Mouse (Mus musculus): ENCODE measurements at regions not wholly inside any gene's neighbourhood (a gene's known extent, or its start where the extent isn't known, plus 50 kb on each side); places are given as distances from the start of the nearest gene placed in this dataset.

DNA sequence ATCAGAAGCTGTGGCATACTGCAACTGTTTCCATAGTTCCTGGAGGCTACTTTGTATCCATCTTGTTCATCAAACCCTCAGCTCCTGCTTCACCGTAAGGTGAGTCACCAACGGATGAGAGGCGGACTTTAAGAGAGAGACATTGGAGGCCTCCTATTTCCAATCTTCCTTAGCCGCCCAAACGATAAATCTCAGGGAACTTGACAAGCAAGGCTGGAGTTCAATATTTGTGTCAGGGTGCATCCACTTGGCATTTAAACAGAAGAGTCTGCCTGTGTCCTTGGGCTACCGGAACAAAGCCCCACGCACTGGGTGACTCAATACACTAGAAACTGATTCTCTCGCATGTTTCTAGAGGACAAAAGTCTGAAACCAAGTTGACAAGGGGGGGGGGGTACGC, 76.1 kb upstream of the Rasgrf1 start:
- no peak for ATAC-seq
- Histone ChIP-seq H3K27ac (ENCODE audit: low read depth, low read length) (no peak overlapping the region), H3K36me3 (ENCODE audit: control insufficient read depth, insufficient read depth, low read length) (no peaks in the 10 kb centered on the region), H3K4me2 (ENCODE audit: low read length) (no peak overlapping the region), H3K4me3 (ENCODE audit: low read length) (no peak overlapping the region), H3K4me1 (ENCODE audit: control insufficient read depth, insufficient read depth, low read depth, low read length) (no peaks in the 10 kb centered on the region), H3K9ac (ENCODE audit: low read depth, low read length) (no peak overlapping the region), H3K27me3 (replicated peaks; ENCODE audit: control insufficient read depth, insufficient read depth, low read length) (no peaks in the 10 kb centered on the region), H3K9me3 (ENCODE audit: control insufficient read depth, low read length) (no peaks in the 10 kb centered on the region)
- 77% methylated on average over 9 of the region's 9 CpGs for WGBS

DNA sequence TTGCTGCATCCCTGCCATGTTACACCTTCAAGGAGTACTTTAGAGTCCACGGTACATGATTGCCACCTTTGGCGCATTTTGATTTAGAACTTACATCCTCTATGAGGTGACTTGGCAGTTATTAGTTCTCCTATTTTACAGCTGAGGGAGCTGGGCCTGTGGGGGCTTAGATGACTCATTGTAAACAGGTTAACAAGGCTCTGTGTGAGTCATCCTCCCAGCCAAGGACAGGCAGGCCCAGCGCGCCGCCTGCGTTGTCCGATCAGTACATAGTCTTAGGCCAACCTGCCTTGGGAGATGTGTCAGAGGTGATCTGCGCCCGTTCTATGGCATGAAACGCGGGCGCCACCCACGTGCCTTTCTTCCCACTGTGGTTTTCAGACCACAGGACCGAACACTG, 77.9 kb upstream of the Rasgrf1 start:
- Histone ChIP-seq H3K27me3 (replicated peaks; ENCODE audit: control insufficient read depth, insufficient read depth, low read length) (no peaks in the 10 kb centered on the region), H3K9ac (ENCODE audit: low read depth, low read length) (no peak overlapping the region), H3K27ac (ENCODE audit: low read depth, low read length) (no peak overlapping the region), H3K9me3 (ENCODE audit: control insufficient read depth, low read length) (no peaks in the 10 kb centered on the region), H3K36me3 (ENCODE audit: control insufficient read depth, insufficient read depth, low read length) (no peaks in the 10 kb centered on the region), H3K4me1 (ENCODE audit: control insufficient read depth, insufficient read depth, low read depth, low read length) (no peaks in the 10 kb centered on the region), H3K4me2 (ENCODE audit: low read length) (no peak overlapping the region), H3K4me3 (ENCODE audit: low read length) (no peak overlapping the region)
- no peak for ATAC-seq
- WGBS: 91% methylated on average over 14 of the region's 14 CpGs

DNA sequence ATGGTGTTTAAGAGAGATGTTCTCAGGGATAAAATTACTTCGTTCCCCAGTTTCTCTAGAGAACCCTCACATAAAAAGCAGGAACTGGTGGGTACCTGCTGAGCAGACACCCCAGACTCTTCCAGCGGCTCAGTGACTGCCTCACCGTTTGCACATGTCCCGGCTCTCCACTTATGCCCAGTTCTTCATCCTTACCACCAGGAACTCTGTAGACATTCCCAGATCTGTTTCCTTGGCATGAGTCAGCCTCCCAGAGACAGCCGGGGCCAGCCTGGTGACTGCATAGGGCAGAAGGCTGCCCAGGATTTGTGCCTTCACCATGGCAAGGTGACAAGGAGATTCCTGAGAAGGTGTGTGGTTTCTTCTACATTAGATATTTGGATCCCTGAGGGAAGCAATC, 81.6 kb upstream of the Rasgrf1 start:
- H3K27ac ChIP-seq (ENCODE audit: low read depth, low read length): no peak overlapping the region
- WGBS: 87% methylated on average over 5 of the region's 5 CpGs
- H3K36me3 ChIP-seq (ENCODE audit: control insufficient read depth, insufficient read depth, low read length): no peaks in the 10 kb centered on the region
- ATAC-seq: no peak
- no peak overlapping the region for H3K9ac ChIP-seq (ENCODE audit: low read depth, low read length)
- no peaks in the 10 kb centered on the region for H3K4me1 ChIP-seq (ENCODE audit: control insufficient read depth, insufficient read depth, low read depth, low read length)
- no peaks in the 10 kb centered on the region for H3K9me3 ChIP-seq (ENCODE audit: control insufficient read depth, low read length)
- H3K4me2 ChIP-seq (ENCODE audit: low read length): no peak overlapping the region
- no peaks in the 10 kb centered on the region for H3K27me3 ChIP-seq (replicated peaks; ENCODE audit: control insufficient read depth, insufficient read depth, low read length)
- no peak overlapping the region for H3K4me3 ChIP-seq (ENCODE audit: low read length)

DNA sequence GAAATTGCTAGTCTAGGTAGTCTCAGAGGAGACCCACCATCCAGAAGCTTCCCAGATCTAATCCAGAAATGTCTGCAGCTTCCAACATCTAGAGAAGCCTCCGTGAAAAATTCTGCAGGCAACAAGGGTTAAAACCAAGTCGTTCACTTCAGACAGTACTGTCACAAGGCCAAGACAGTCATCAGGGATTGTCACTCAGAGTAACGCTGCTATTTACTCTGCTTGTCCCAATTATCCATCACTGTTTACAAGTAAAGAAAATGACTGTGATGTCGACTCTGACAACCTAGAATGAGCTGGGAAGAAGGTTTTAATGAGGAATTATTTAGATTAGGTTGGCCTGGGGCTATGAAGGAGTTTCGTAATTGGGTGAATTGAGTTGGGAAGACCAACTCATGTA, 82.1 kb upstream of the Rasgrf1 start:
- no peaks in the 10 kb centered on the region for H3K9me3 ChIP-seq (ENCODE audit: control insufficient read depth, low read length)
- no peak overlapping the region for H3K9ac ChIP-seq (ENCODE audit: low read depth, low read length)
- H3K27ac ChIP-seq (ENCODE audit: low read depth, low read length): no peak overlapping the region
- H3K4me1 ChIP-seq (ENCODE audit: control insufficient read depth, insufficient read depth, low read depth, low read length): no peaks in the 10 kb centered on the region
- WGBS: 56% methylated on average over 5 of the region's 5 CpGs
- no peak overlapping the region for H3K4me3 ChIP-seq (ENCODE audit: low read length)
- peak overlapping the region; percentile 47; the same call in 1 of the 2 replicates for H3K4me2 ChIP-seq (ENCODE audit: low read length)
- no peaks in the 10 kb centered on the region for H3K27me3 ChIP-seq (replicated peaks; ENCODE audit: control insufficient read depth, insufficient read depth, low read length)
- 0 out of 2 replicates have a peak, but pooled peaks have one; percentile 5 for ATAC-seq
- no peaks in the 10 kb centered on the region for H3K36me3 ChIP-seq (ENCODE audit: control insufficient read depth, insufficient read depth, low read length)

DNA sequence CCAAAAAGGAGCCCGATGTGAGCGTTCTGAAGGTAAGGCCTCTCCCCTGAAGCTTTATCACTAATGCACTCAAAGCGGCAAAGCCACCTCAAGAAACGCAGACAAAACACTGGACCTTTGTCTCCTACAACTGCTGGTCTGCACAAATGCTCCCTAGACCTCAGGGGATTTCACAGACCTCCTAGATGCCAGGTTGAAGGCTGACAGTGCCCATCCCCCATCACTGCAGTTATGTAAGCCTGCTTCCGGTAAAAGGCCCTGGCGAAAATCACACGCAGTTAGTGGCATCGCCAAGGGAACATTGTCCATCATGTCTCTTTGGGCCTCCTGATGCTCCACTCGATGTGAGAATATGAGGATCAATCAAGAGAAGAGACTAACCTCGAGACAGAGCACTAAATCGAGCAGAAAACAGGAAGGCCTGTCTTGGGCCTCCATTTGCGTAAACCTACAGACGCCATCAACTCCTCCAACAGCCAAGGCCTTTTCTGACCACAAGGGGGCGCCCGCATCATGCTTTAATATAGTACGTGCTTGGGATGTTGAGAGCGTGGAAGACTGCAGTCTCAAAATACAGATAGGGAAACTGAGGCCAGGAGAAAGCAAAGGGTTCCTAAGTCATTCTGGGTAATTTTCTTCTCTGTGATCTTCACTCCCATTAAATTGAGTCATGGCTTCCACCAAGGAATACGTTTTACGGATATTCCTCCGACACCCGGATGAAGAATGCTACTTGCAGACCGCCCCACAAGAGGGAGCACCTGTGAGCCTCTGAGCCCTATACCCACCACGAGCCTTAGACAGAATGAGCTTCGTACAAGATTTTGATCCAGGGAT, 82.8 kb upstream of the Rasgrf1 start:
- H3K4me3 ChIP-seq (ENCODE audit: low read length): peak overlapping the region; percentile 15; the same call in 1 of the 2 replicates
- H3K9me3 ChIP-seq (ENCODE audit: control insufficient read depth, low read length): no peaks in the 10 kb centered on the region
- 35% methylated on average over 24 of the region's 24 CpGs for WGBS
- H3K27me3 ChIP-seq (replicated peaks; ENCODE audit: control insufficient read depth, insufficient read depth, low read length): no peaks in the 10 kb centered on the region
- ATAC-seq: peak; percentile 93
- peak overlapping the region; percentile 47 for H3K4me2 ChIP-seq (ENCODE audit: low read length)
- H3K27ac ChIP-seq (ENCODE audit: low read depth, low read length): no peak overlapping the region
- H3K4me1 ChIP-seq (ENCODE audit: control insufficient read depth, insufficient read depth, low read depth, low read length): no peaks in the 10 kb centered on the region
- H3K36me3 ChIP-seq (ENCODE audit: control insufficient read depth, insufficient read depth, low read length): no peaks in the 10 kb centered on the region
- H3K9ac ChIP-seq (ENCODE audit: low read depth, low read length): no peak overlapping the region

DNA sequence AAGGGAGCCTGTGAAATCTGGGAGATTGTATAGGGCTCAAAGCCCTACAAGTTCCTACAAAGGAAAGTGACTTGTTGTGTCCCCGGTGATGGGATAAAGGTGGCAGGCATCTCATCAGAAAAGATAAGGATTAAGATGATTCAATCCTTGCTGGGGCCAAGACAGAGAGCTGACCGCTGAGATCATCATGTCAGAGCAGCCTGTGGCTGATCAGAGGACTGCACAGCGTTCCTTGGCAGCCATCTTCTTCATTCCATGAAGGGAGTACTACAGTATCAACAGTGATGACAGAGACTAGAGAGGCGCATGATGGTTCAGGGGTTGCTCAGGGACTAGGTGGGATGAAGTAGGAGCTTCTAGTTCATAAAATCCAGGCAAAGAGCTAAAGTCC, 83.6 kb upstream of the Ankrd34c start:
- H3K27ac ChIP-seq (ENCODE audit: low read depth, low read length): no peak overlapping the region; the same call in 1 of the 2 replicates
- WGBS: 72% methylated on average over 4 of the region's 4 CpGs
- peak; percentile 41 for ATAC-seq
- no peaks in the 10 kb centered on the region for H3K27me3 ChIP-seq (replicated peaks; ENCODE audit: control insufficient read depth, insufficient read depth, low read length)
- 0 out of 2 replicates have a peak overlapping the region, but pooled peaks have one; percentile 4 for H3K9ac ChIP-seq (ENCODE audit: low read depth, low read length)
- H3K4me1 ChIP-seq (ENCODE audit: control insufficient read depth, insufficient read depth, low read depth, low read length): peaks cover 11% of the 10 kb centered on the region
- H3K4me3 ChIP-seq (ENCODE audit: low read length): no peak overlapping the region
- no peaks in the 10 kb centered on the region for H3K9me3 ChIP-seq (ENCODE audit: control insufficient read depth, low read length)
- no peak overlapping the region for H3K4me2 ChIP-seq (ENCODE audit: low read length)
- no peaks in the 10 kb centered on the region for H3K36me3 ChIP-seq (ENCODE audit: control insufficient read depth, insufficient read depth, low read length)

DNA sequence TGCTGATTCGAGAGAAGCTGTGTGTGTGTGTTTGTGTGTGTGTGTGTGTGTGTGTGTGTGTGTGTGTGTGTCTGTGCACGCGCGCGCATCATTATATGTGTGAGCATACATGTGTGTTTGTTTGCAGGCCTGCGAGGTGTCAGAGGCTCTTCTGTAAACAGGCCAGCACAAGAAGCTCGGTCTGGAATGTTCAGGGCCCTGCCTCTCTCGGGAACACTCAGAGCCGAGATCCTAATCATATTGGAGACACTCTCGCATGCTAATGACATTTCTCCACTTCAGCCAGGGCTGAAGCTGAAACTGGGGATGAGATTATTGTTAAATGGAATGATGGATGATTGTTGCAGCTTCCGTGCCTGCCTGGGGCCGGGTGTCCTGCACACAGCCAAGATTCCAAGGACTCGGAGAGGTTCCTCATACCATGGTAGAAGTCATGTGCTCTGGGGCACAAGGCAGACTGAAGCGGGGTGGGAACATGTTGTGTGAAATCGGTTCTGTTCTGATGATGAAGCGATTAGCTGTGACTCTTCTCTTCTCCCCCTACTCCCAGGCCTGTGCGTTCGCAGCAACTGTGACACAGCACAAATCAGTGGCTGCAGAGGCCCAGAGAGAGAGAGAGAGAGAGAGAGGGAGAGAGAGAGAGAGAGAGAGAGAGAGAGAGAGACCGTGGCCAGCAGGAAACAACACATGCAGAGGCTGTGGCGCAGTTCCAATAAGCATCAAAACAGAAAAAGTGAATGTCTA, 83.0 kb upstream of the Ankrd34c start:
- 42% methylated on average over 20 of the region's 20 CpGs for WGBS
- Histone ChIP-seq H3K4me3 (ENCODE audit: low read length) (no peak overlapping the region), H3K27me3 (replicated peaks; ENCODE audit: control insufficient read depth, insufficient read depth, low read length) (no peaks in the 10 kb centered on the region), H3K4me1 (ENCODE audit: control insufficient read depth, insufficient read depth, low read depth, low read length) (peaks cover 11% of the 10 kb centered on the region), H3K27ac (ENCODE audit: low read depth, low read length) (peak overlapping the region; percentile 25), H3K4me2 (ENCODE audit: low read length) (no peak overlapping the region), H3K36me3 (ENCODE audit: control insufficient read depth, insufficient read depth, low read length) (no peaks in the 10 kb centered on the region), H3K9ac (ENCODE audit: low read depth, low read length) (0 out of 2 replicates have a peak overlapping the region, but pooled peaks have one; percentile 31), H3K9me3 (ENCODE audit: control insufficient read depth, low read length) (no peaks in the 10 kb centered on the region)
- ATAC-seq: peak; percentile 79

DNA sequence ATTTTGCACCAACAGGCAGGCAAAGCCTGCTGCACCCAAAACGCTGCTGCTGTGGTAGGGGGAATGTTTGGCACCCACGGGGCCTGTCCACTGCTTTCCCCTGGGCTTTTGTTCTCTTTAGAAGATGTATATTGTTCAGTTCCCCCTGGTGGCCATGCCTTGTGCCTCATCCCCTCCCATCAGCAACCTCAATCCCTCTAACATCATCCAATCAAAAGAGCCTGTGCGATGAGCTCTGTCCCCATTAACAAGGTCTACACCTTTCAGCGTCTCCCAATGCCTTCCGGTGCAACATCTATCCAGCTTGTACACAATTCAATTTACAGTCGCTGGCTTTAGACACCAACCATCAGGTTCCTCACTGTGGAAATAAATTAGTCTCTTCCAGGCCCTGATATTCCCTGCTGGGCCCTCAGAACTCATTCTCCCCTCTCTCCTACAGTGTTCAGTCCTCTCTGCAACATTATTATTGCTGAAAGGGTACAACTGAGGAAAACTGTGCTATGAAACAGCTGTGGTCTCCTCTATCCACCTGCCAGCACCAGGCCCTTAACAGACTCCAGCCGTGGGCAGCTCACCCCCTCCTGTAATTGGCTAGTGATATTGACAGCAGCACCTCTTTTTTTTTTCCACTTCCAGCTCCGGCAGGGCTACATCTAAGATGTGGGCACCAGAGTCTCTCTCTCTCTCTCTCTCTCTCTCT, 75.5 kb upstream of the Ankrd34c start:
- WGBS: 25% methylated on average over 8 of the region's 8 CpGs
- Histone ChIP-seq H3K4me1 (ENCODE audit: control insufficient read depth, insufficient read depth, low read depth, low read length) (no peaks in the 10 kb centered on the region), H3K9ac (ENCODE audit: low read depth, low read length) (no peak overlapping the region), H3K27me3 (replicated peaks; ENCODE audit: control insufficient read depth, insufficient read depth, low read length) (no peaks in the 10 kb centered on the region), H3K4me3 (ENCODE audit: low read length) (no peak overlapping the region), H3K27ac (ENCODE audit: low read depth, low read length) (no peak overlapping the region), H3K4me2 (ENCODE audit: low read length) (no peak overlapping the region), H3K9me3 (ENCODE audit: control insufficient read depth, low read length) (no peaks in the 10 kb centered on the region), H3K36me3 (ENCODE audit: control insufficient read depth, insufficient read depth, low read length) (no peaks in the 10 kb centered on the region)
- ATAC-seq: peak; percentile 72

DNA sequence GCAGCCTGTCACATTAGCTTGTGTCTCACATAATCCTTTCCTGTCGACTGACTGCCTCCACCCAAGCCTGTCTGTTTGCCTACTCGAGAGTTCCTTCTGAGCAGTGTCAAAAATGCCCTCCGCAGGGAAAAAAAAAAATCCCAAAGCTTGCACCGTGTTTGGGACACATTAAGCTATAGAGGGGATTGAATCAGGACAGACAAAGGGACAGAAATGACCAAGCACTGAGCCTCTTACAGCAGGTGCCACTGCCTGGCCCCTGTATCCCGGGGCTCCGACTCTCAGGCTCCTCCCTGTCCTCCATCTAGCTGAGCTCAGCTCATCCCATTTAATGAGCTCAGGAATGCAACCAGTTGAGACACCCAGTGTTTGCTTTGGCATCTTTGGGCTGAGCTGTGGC, 69.1 kb upstream of the Ankrd34c start:
- no peaks in the 10 kb centered on the region for H3K36me3 ChIP-seq (ENCODE audit: control insufficient read depth, insufficient read depth, low read length)
- no peak overlapping the region for H3K4me3 ChIP-seq (ENCODE audit: low read length)
- 52% methylated on average over 6 of the region's 6 CpGs for WGBS
- H3K4me2 ChIP-seq (ENCODE audit: low read length): no peak overlapping the region
- H3K9me3 ChIP-seq (ENCODE audit: control insufficient read depth, low read length): no peaks in the 10 kb centered on the region
- H3K9ac ChIP-seq (ENCODE audit: low read depth, low read length): no peak overlapping the region
- no peaks in the 10 kb centered on the region for H3K4me1 ChIP-seq (ENCODE audit: control insufficient read depth, insufficient read depth, low read depth, low read length)
- H3K27ac ChIP-seq (ENCODE audit: low read depth, low read length): no peak overlapping the region
- no peak for ATAC-seq
- no peaks in the 10 kb centered on the region for H3K27me3 ChIP-seq (replicated peaks; ENCODE audit: control insufficient read depth, insufficient read depth, low read length)
